Mouse (Mus musculus): Measurements from ENCODE around the gene Smarcc2.

GRCm38 (mm10) chr10:128454471-128454870, 4.6 kb upstream of the Smarcc2 start:
- no peak for TF ChIP-seq CTCF (IDR thresholded peaks at IDR 0.05; ENCODE audit: low read depth, low read length)
- no peak for TF ChIP-seq POLR2A (IDR thresholded peaks at IDR 0.05; ENCODE audit: insufficient read depth, low read length)

All from ES-Bruce4 (cell line).